Mouse (Mus musculus) heart, adult 11 months (tissue): ENCODE data around the gene Chrnb2.

Experiments used
- DNase-seq: peaks from one replicate; pipeline ENCODE4 v3.0.0; 2022

Gene Chrnb2

DNA sequence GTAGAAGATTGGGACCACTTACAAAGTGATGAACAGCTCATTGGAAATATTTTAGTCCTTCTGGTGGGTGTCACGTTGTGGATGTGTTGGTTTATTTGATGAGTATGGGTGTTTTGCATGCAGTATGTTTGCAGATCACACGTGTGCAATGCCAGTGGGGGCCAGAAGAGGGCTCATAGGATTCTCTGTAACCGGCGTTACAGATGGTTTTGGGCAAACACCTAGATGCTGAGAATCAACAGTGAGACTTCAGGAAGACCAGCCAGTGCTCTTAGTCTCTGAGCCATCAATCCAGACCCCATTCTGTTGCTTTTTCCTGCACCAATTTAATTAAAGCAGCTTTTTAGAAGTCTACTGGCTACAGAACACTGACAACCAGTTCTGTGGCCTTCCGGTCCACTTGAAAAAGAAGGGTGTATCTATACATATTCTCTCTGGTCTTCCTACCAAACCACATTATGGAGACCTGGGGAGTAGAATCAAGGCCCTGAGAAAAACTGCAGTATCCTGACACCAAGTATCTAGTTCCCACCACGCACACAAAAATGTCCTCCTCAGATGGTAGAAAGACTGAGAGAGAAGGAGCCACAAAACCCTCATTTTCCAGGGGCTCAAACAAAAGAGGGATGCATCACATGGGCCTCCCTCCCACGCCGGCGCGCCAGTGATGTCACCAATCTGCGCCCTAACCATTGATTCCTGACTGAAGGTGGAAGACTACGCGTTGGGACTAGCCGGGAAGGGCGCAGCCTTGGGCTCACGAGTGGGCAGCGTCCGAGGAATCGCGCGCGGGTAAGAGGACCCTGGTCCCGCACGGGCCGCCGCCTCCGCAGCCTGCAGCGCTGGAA is 49.8 kb downstream of the Chrnb2 start, which contains the start of gene Adar:
TSS of gene Adar (plus strand) at position 664 of the 848 bp plus-strand sequence.
- peak; percentile 97 for DNase-seq

DNA sequence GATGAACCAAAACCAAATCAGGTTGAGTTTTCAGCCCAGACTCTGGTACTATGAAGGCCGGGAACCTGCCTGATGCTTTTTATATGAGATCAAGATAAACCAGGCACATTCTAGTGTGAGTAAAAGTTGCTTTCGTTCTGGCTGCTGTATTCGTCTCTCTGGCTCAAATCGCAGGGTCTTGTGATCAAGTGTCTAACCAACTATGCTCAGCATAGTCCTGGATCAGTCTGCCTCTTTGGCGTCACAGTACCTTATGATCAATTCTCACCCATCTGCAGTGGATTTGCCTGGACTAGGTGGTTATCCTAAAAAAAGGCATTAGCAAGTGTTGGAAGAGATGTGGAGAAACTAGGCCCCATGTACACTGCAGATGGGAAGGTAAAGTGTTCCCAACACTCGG is 60.4 kb downstream of the Chrnb2 start:
- DNase-seq, result peak; percentile 72

DNA sequence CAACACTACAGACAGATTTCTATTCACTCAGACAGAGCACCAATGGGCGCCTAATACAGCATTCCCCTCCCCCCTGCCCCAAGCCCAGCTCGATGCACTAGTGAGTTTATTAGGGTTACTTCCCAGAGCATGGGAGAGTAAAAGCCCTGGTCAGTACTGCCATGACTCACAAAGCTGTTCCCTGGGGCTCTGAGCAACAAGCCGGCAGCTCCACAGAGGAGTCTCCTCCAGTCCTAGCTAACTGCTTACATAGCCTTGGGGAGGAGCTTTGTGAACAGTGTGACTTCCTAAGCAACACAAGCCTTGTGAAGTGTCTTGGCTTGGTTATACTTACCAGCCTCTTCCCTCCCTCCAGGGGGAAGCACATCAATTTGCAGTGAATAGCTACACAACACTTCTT is 60.8 kb downstream of the Chrnb2 start:
- no peak for DNase-seq

DNA sequence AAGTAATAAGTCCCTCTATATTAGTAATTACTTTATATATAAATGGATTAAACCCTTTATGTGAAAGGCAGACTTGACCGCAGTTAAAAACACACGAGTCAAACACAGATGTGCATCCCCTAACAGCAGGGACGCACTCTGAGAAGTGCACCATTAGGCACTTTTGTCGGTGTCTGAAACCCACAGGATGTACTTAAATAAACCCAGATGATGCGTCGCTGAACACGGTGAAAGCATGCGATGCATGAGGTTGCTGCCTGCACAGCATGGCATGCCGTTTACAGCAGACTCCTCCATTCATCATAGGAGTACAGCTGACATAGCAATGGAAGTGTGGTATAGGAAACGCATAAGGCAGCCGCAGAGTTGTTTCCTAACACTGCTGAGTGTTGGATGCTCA is 64.0 kb downstream of the Chrnb2 start:
- peak; percentile 27 for DNase-seq

DNA sequence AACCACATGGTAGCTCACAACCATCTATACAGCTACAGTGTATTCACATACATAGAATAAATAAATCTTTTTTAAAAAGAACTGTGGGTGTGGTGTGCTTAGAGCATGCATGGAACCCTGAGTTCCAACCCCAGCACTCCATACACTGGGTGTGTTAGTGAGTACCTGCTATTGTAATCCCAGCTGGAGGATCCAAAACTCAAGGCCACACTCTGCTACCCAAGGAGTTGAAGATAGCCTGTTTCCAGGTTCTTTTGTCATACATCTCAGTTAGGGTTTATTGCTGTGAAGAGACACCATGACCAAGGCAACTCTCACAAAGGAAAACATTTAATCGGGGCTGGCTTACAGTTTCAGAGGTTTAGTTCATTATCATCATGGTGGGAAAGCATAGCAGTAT is 65.5 kb downstream of the Chrnb2 start:
- DNase-seq, result no peak
